Mouse (Mus musculus): Measurements from ENCODE around the gene Tshz2.

DNA sequence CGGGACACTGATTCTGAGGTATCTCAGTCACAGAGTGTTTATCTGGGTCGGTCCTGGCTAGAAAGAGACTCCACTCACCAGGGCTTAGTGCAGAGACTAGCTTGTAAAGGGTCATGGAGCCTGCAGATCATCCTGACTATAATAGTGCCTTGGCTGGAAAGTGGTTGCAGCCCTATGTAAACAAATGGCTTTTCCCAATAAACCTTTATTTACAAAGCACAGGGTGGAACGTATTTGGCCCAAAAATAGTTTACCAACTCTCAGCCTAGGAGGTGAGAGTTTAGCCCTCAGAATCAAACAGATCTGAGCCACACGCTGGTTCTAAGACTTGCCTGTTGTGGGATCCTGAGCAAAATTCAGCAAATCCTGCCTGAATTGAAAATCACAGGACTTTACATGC lies 111.1 kb downstream of the Tshz2 start:
- no peak for TF ChIP-seq CTCF (IDR thresholded peaks at IDR 0.05; ENCODE audit: extremely low read depth, insufficient read length, insufficient replicate concordance, low read depth, low read length)
- no peak for TF ChIP-seq POLR2A (IDR thresholded peaks at IDR 0.05; ENCODE audit: low read depth, low read length)

All from small intestine, adult 2 months (tissue).